Mouse (Mus musculus) intestine, embryonic 15.5 days (tissue): ENCODE measurements around the gene Arhgap15. TPM values are rescaled to one million over a fixed set of nuclear protein-coding genes. Genes with fewer than 3 reads are reported as not detected.
A peak's percentile ranks its signal among the peaks of the same experiment; 100 is the strongest.

ENCODE experiments used
- ATAC-seq: fragments of 200-750 bp; cut with Nextera tagmentation; 2 replicates; pipeline ENCODE4 v1.8.0; 2017; ENCODE audit warnings: moderate TSS enrichment, moderate library complexity
- H3K27ac ChIP-seq: fragments of 300-500 bp; sonication (generic); 2 replicates; pipeline ENCODE4 v1.5.1; 2015; ENCODE audit warnings: mild to moderate bottlenecking, inconsistent platforms
- H3K27me3 ChIP-seq: fragments of 300-500 bp; sonication (generic); replicated peaks from 2 replicates; pipeline ENCODE4 v1.6.1; 2015; ENCODE audit warnings: inconsistent platforms
- H3K36me3 ChIP-seq: fragments of 300-500 bp; sonication (generic); 2 replicates; pipeline ENCODE4 v1.6.1; 2015; ENCODE audit warnings: inconsistent platforms
- H3K4me1 ChIP-seq: fragments of 300-500 bp; sonication (generic); replicated peaks from 2 replicates; pipeline ENCODE4 v1.6.1; 2015; ENCODE audit warnings: inconsistent platforms
- H3K4me2 ChIP-seq: fragments of 300-500 bp; sonication (generic); replicated peaks from 2 replicates; pipeline ENCODE4 v1.6.1; 2015; ENCODE audit warnings: mild to moderate bottlenecking, inconsistent platforms
- H3K4me3 ChIP-seq: fragments of 300-500 bp; sonication (generic); replicated peaks from 2 replicates; pipeline ENCODE4 v1.5.1; 2015; ENCODE audit warnings: inconsistent platforms
- H3K9ac ChIP-seq: fragments of 300-500 bp; sonication (generic); 2 replicates; pipeline ENCODE4 v1.6.1; 2015; ENCODE audit warnings: inconsistent platforms
- H3K9me3 ChIP-seq: fragments of 300-500 bp; sonication (generic); 2 replicates; pipeline ENCODE4 v1.6.1; 2016; ENCODE audit warnings: inconsistent platforms
- WGBS: fragments of 180-500 bp; shearing (Covaris S2); methylation state at CpG from one replicate; pipeline ENCODE4 v1.1.7; 2015; 5-methylcytosine and 5-hydroxymethylcytosine counted together
- polyA plus RNA-seq: library from polyadenylated mRNA; unstranded; fragments of >200 nt; fragmentation: Nextera tagmentation; extraction: Ambion mirVana; gene quantifications from 2 replicates; pipeline ENCODE4 v1.2.1, GENCODE M21; 2015

Gene Arhgap15
- polyA plus RNA-seq, 1 experiment from 2014 or later: 1.6 TPM

GRCm38 (mm10) chr2:44352885-44353284, 604.3 kb downstream of the Arhgap15 start:
- no peaks in the 10 kb centered on the region for H3K36me3 ChIP-seq
- no peak overlapping the region for H3K4me2 ChIP-seq
- ATAC-seq: no peak
- no peak overlapping the region for H3K4me3 ChIP-seq
- no peaks in the 10 kb centered on the region for H3K27me3 ChIP-seq
- WGBS: 49% methylated on average over 7 of the region's 7 CpGs
- no peaks in the 10 kb centered on the region for H3K4me1 ChIP-seq
- H3K27ac ChIP-seq: no peak overlapping the region
- H3K9me3 ChIP-seq: no peaks in the 10 kb centered on the region
- no peak overlapping the region for H3K9ac ChIP-seq

GRCm38 (mm10) chr2:44353594-44353993, 605.0 kb downstream of the Arhgap15 start:
- Histone ChIP-seq H3K36me3 (no peaks in the 10 kb centered on the region), H3K9me3 (no peaks in the 10 kb centered on the region), H3K27ac (no peak overlapping the region), H3K9ac (no peak overlapping the region), H3K4me2 (no peak overlapping the region), H3K4me3 (no peak overlapping the region), H3K27me3 (no peaks in the 10 kb centered on the region), H3K4me1 (no peaks in the 10 kb centered on the region)
- no peak for ATAC-seq
- WGBS: 83% methylated on average over 4 of the region's 4 CpGs

- no peak overlapping the region for H3K4me3 ChIP-seq
- 90% methylated on average over 4 of the region's 4 CpGs for WGBS
- H3K9me3 ChIP-seq: no peaks in the 10 kb centered on the region
- no peak overlapping the region for H3K9ac ChIP-seq
- H3K36me3 ChIP-seq: no peaks in the 10 kb centered on the region
- no peak for ATAC-seq
- H3K27ac ChIP-seq: no peak overlapping the region
- H3K27me3 ChIP-seq: no peaks in the 10 kb centered on the region
- no peak overlapping the region for H3K4me2 ChIP-seq
- H3K4me1 ChIP-seq: no peaks in the 10 kb centered on the region
Observed at GRCm38 (mm10) chr2:44354786-44355185, 606.2 kb downstream of the Arhgap15 start.

GRCm38 (mm10) chr2:44355316-44355715, 606.7 kb downstream of the Arhgap15 start:
- no peaks in the 10 kb centered on the region for H3K4me1 ChIP-seq
- H3K27me3 ChIP-seq: no peaks in the 10 kb centered on the region
- H3K9me3 ChIP-seq: no peaks in the 10 kb centered on the region
- H3K36me3 ChIP-seq: no peaks in the 10 kb centered on the region
- 61% methylated on average over 11 of the region's 11 CpGs for WGBS
- peak overlapping the region; percentile 81 for H3K27ac ChIP-seq
- H3K9ac ChIP-seq: no peak overlapping the region
- ATAC-seq: no peak
- H3K4me3 ChIP-seq: no peak overlapping the region
- no peak overlapping the region for H3K4me2 ChIP-seq

- no peaks in the 10 kb centered on the region for H3K27me3 ChIP-seq
- H3K4me3 ChIP-seq: no peak overlapping the region
- no peaks in the 10 kb centered on the region for H3K36me3 ChIP-seq
- H3K9me3 ChIP-seq: no peaks in the 10 kb centered on the region
- 45% methylated on average over 5 of the region's 5 CpGs for WGBS
- no peaks in the 10 kb centered on the region for H3K4me1 ChIP-seq
- no peak overlapping the region for H3K4me2 ChIP-seq
- H3K27ac ChIP-seq: peak overlapping the region; percentile 25; the same call in 1 of the 2 replicates
- ATAC-seq: peak; percentile 81
- no peak overlapping the region for H3K9ac ChIP-seq
Observed at GRCm38 (mm10) chr2:44356248-44356886, 607.7 kb downstream of the Arhgap15 start.

- 72% methylated on average over 6 of the region's 6 CpGs for WGBS
- no peaks in the 10 kb centered on the region for H3K4me1 ChIP-seq
- no peak overlapping the region for H3K4me3 ChIP-seq
- no peak overlapping the region for H3K4me2 ChIP-seq
- peak overlapping the region; percentile 25; the same call in 1 of the 2 replicates for H3K27ac ChIP-seq
- H3K9me3 ChIP-seq: no peaks in the 10 kb centered on the region
- ATAC-seq: no peak
- H3K27me3 ChIP-seq: no peaks in the 10 kb centered on the region
- no peak overlapping the region for H3K9ac ChIP-seq
- no peaks in the 10 kb centered on the region for H3K36me3 ChIP-seq
Observed at GRCm38 (mm10) chr2:44356887-44357251, 608.2 kb downstream of the Arhgap15 start.

- Histone ChIP-seq H3K27me3 (no peaks in the 10 kb centered on the region), H3K4me3 (no peak overlapping the region), H3K9me3 (no peaks in the 10 kb centered on the region), H3K36me3 (no peaks in the 10 kb centered on the region), H3K4me1 (no peaks in the 10 kb centered on the region), H3K27ac (no peak overlapping the region), H3K9ac (no peak overlapping the region), H3K4me2 (no peak overlapping the region)
- WGBS: 85% methylated on average over 2 of the region's 2 CpGs
- no peak for ATAC-seq
Observed at GRCm38 (mm10) chr2:44380225-44380624, 631.6 kb downstream of the Arhgap15 start.

GRCm38 (mm10) chr2:44384541-44384940, 635.9 kb downstream of the Arhgap15 start:
- no peaks in the 10 kb centered on the region for H3K36me3 ChIP-seq
- H3K27ac ChIP-seq: no peak overlapping the region
- H3K9me3 ChIP-seq: no peaks in the 10 kb centered on the region
- H3K4me3 ChIP-seq: no peak overlapping the region
- WGBS: 89% methylated on average over 6 of the region's 6 CpGs
- no peak overlapping the region for H3K9ac ChIP-seq
- no peaks in the 10 kb centered on the region for H3K27me3 ChIP-seq
- no peaks in the 10 kb centered on the region for H3K4me1 ChIP-seq
- H3K4me2 ChIP-seq: no peak overlapping the region
- no peak for ATAC-seq

GRCm38 (mm10) chr2:44389556-44389955, 640.9 kb downstream of the Arhgap15 start:
- Histone ChIP-seq H3K9ac (no peak overlapping the region), H3K4me2 (no peak overlapping the region), H3K4me1 (no peaks in the 10 kb centered on the region), H3K9me3 (no peaks in the 10 kb centered on the region), H3K27me3 (no peaks in the 10 kb centered on the region), H3K36me3 (no peaks in the 10 kb centered on the region), H3K4me3 (no peak overlapping the region), H3K27ac (no peak overlapping the region)
- 82% methylated on average over 4 of the region's 4 CpGs for WGBS
- ATAC-seq: no peak

GRCm38 (mm10) chr2:44393789-44394188, 645.2 kb downstream of the Arhgap15 start:
- no peaks in the 10 kb centered on the region for H3K27me3 ChIP-seq
- H3K4me1 ChIP-seq: no peaks in the 10 kb centered on the region
- H3K4me2 ChIP-seq: no peak overlapping the region
- WGBS: 82% methylated on average over 8 of the region's 8 CpGs
- ATAC-seq: no peak
- H3K36me3 ChIP-seq: no peaks in the 10 kb centered on the region
- no peaks in the 10 kb centered on the region for H3K9me3 ChIP-seq
- no peak overlapping the region for H3K9ac ChIP-seq
- H3K4me3 ChIP-seq: no peak overlapping the region
- H3K27ac ChIP-seq: no peak overlapping the region

- Histone ChIP-seq H3K9ac (no peak overlapping the region), H3K27me3 (no peaks in the 10 kb centered on the region), H3K36me3 (no peaks in the 10 kb centered on the region), H3K4me2 (no peak overlapping the region), H3K27ac (no peak overlapping the region), H3K4me1 (no peaks in the 10 kb centered on the region), H3K9me3 (no peaks in the 10 kb centered on the region), H3K4me3 (no peak overlapping the region)
- ATAC-seq: no peak
- WGBS: 51% methylated on average over 6 of the region's 6 CpGs
Observed at GRCm38 (mm10) chr2:44394956-44395501, 646.4 kb downstream of the Arhgap15 start.

- Histone ChIP-seq H3K4me1 (no peaks in the 10 kb centered on the region), H3K9me3 (no peaks in the 10 kb centered on the region), H3K4me3 (no peak overlapping the region), H3K27me3 (no peaks in the 10 kb centered on the region), H3K9ac (no peak overlapping the region), H3K36me3 (no peaks in the 10 kb centered on the region), H3K27ac (no peak overlapping the region), H3K4me2 (no peak overlapping the region)
- no peak for ATAC-seq
- WGBS: 75% methylated on average over 2 of the region's 2 CpGs
Observed at GRCm38 (mm10) chr2:44395577-44395976, 647.0 kb downstream of the Arhgap15 start.

GRCm38 (mm10) chr2:44397209-44397608, 648.6 kb downstream of the Arhgap15 start:
- Histone ChIP-seq H3K27ac (no peak overlapping the region), H3K4me1 (no peaks in the 10 kb centered on the region), H3K36me3 (no peaks in the 10 kb centered on the region), H3K4me2 (no peak overlapping the region), H3K4me3 (no peak overlapping the region), H3K9me3 (no peaks in the 10 kb centered on the region), H3K27me3 (no peaks in the 10 kb centered on the region), H3K9ac (no peak overlapping the region)
- ATAC-seq: no peak
- 31% methylated on average over 1 of the region's 1 CpGs for WGBS
